Mouse (Mus musculus): ENCODE results near the gene Aimp1. TPM values are rescaled to one million over a fixed set of nuclear protein-coding genes. Genes with fewer than 3 reads are reported as not detected.

The Aimp1 gene
- polyA plus RNA-seq, 1 experiment = 81.4 TPM

DNA sequence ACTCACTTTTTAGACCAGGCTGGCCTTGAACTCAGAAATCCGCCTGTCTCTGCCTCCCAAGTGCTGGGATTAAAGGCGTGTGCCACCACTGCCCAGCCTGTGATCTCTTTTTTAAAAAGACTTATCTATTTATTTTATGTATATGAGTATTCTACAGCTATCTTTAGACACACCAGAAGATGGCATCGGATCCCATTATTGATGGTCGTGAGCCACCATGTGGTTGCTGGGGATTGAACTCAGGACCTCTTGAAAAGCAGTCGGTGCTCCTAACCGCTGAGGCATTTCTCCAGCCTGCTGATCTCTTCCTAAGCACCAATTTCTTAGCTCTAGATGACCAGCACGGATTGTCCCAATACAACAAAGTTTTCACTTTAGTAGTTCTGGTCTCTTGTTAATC lies 30.2 kb downstream of the Aimp1 start:
- Histone ChIP-seq H3K27ac (ENCODE audit: insufficient read depth, low read depth, low read length) (no peak overlapping the region), H3K4me1 (ENCODE audit: control insufficient read depth, insufficient read depth, low read length) (no peaks in the 10 kb centered on the region), H3K4me3 (ENCODE audit: insufficient read depth, low read length) (no peak overlapping the region)
- TF ChIP-seq CTCF (IDR thresholded peaks at IDR 0.05; ENCODE audit: low read depth, low read length) (no peak), POLR2A (IDR thresholded peaks at IDR 0.05; ENCODE audit: borderline replicate concordance, low read depth, low read length) (no peak)

DNA sequence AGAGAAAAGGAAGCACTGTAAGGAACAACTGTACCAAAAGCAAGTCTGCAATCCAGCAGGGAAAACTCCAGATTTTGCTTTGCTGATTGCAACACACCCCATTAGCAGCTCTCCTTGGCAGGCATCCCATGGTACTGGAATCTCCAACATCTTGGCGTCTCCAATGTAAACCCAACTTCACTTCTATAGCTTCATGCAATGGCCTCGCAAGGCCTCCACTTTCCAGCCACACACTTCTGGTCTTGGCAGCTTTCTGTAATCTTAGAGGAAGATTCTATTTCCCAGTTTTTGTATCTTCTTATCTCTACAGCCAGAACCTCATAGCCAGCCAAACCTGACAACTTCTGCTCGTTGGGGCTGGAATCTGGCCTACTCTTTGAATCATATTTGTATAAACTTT lies 32.4 kb downstream of the Aimp1 start:
- Histone ChIP-seq H3K4me3 (ENCODE audit: insufficient read depth, low read length) (no peak overlapping the region), H3K4me1 (ENCODE audit: control insufficient read depth, insufficient read depth, low read length) (no peaks in the 10 kb centered on the region), H3K27ac (ENCODE audit: insufficient read depth, low read depth, low read length) (no peak overlapping the region)
- no peak for TF ChIP-seq POLR2A (IDR thresholded peaks at IDR 0.05; ENCODE audit: borderline replicate concordance, low read depth, low read length)
- TF ChIP-seq CTCF (IDR thresholded peaks at IDR 0.05; ENCODE audit: low read depth, low read length) = no peak

DNA sequence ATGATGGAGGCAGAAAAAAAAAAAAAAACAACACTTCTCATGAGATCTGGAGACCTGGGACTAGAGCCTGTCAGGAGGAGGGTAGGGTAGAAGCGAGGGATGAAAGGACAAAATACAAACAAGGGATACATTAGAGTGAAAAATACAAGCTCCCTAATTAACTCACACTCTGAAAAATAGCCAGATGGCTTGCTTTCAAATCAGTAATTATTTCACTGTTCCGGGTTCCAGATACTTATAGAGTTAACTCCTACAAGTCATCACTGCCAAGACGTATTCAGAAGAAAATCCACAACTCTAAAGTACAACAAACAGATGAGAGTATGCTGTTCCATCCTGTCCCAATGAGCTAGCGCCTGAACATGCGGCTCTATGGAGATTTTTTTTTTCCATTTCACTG lies 34.0 kb downstream of the Aimp1 start:
- no peak overlapping the region for H3K27ac ChIP-seq (ENCODE audit: insufficient read depth, low read depth, low read length)
- TF ChIP-seq POLR2A (IDR thresholded peaks at IDR 0.05; ENCODE audit: borderline replicate concordance, low read depth, low read length) (no peak), CTCF (IDR thresholded peaks at IDR 0.05; ENCODE audit: low read depth, low read length) (no peak)
- no peak overlapping the region for H3K4me3 ChIP-seq (ENCODE audit: insufficient read depth, low read length)
- no peaks in the 10 kb centered on the region for H3K4me1 ChIP-seq (ENCODE audit: control insufficient read depth, insufficient read depth, low read length)

DNA sequence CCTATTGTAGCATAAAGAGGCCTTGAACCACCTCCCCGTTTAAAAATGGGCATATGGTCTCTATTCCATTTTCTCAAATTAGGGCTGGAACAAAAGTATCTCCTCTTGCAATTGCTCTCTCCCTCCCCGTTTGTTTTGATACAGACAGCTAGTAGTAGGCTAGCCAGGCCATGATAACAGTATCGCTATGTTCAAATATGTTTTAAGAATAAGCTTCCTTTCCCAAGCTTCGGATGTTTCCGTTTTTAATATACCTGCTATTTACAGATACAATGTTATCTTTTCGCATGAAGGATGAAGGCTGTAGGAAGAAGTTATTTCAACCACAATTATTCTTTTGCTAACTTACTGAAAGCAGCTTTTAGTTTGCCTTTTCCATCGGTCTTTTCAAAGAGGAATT lies 34.8 kb downstream of the Aimp1 start:
- Histone ChIP-seq H3K27ac (ENCODE audit: insufficient read depth, low read depth, low read length) (no peak overlapping the region), H3K4me3 (ENCODE audit: insufficient read depth, low read length) (no peak overlapping the region), H3K4me1 (ENCODE audit: control insufficient read depth, insufficient read depth, low read length) (no peaks in the 10 kb centered on the region)
- TF ChIP-seq POLR2A (IDR thresholded peaks at IDR 0.05; ENCODE audit: borderline replicate concordance, low read depth, low read length) = no peak
- no peak for TF ChIP-seq CTCF (IDR thresholded peaks at IDR 0.05; ENCODE audit: low read depth, low read length)

DNA sequence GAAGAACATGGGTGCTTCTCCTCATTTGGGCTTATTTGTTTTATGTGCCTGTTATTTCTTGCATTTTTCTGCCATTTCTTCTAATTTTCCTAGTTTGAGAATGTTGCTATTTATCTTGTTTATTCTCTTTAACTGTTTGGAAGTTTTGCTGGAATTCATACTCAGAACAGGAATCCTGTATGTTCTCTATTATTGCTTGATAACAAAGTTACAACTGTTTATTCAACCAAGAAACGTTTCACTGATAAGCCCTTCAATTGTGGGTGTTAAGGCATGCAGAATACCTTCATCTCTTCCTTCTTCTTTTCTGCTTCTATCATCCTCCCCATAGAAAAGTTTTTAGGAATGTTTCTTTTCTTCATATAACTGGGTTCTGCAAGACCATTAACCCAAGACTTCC lies 37.4 kb downstream of the Aimp1 start:
- TF ChIP-seq POLR2A (IDR thresholded peaks at IDR 0.05; ENCODE audit: borderline replicate concordance, low read depth, low read length) = no peak
- TF ChIP-seq CTCF (IDR thresholded peaks at IDR 0.05; ENCODE audit: low read depth, low read length) = no peak
- no peak overlapping the region for H3K4me3 ChIP-seq (ENCODE audit: insufficient read depth, low read length)

DNA sequence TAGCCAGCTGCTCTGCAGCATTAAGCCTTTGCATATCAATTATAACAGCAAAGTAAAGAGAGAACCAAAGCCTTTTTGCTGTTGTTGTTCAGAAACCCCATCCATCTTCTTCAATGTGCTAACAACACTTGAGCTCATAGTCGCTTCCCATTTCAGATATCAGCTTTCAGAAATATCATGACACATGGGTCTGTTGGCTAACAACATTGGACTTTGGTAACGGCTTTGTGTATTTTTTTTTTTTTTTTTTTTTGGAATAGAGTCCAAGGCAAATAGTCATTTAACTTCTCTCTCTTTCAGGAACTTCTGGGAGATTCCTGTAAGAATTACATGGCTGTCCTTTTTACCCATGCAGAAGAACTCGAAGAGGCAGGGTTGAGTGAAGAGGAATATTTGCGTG lies 40.1 kb downstream of the Aimp1 start:
- Histone ChIP-seq H3K4me1 (ENCODE audit: control insufficient read depth, insufficient read depth, low read length) (no peaks in the 10 kb centered on the region; the same call in 1 of the 2 replicates), H3K27ac (ENCODE audit: insufficient read depth, low read depth, low read length) (no peak overlapping the region), H3K4me3 (ENCODE audit: insufficient read depth, low read length) (no peak overlapping the region)
- TF ChIP-seq POLR2A (IDR thresholded peaks at IDR 0.05; ENCODE audit: borderline replicate concordance, low read depth, low read length) (no peak), CTCF (IDR thresholded peaks at IDR 0.05; ENCODE audit: low read depth, low read length) (no peak)

More for the DNA sequence above, 37.4 kb downstream of the Aimp1 start:
- H3K27ac ChIP-seq (ENCODE audit: insufficient read depth, low read depth, low read length) = no peak overlapping the region
- H3K4me1 ChIP-seq (ENCODE audit: control insufficient read depth, insufficient read depth, low read length) = no peaks in the 10 kb centered on the region; the same call in 1 of the 2 replicates

DNA sequence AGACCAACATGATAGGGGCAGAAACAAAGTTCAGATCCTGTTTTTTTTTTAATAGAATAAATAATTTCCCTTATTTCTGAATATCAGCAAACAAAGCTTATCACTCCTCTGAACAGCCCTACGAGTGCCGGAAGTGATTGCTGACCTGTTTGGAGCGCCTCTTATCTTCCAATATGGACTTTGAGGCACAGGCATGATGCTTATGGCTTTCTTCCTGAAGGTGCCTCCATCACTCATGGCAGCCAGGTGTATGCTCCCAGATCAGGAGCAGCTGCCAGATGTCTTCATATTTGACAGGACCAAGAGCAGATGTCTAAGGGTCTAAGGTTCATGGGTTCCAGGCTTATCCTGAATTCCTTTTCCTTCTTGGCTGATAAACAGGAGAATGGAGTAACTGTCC lies 47.1 kb downstream of the Aimp1 start:
- TF ChIP-seq CTCF (IDR thresholded peaks at IDR 0.05; ENCODE audit: low read depth, low read length) (no peak), POLR2A (IDR thresholded peaks at IDR 0.05; ENCODE audit: borderline replicate concordance, low read depth, low read length) (no peak)
- Histone ChIP-seq H3K4me3 (ENCODE audit: insufficient read depth, low read length) (no peak overlapping the region), H3K4me1 (ENCODE audit: control insufficient read depth, insufficient read depth, low read length) (no peaks in the 10 kb centered on the region), H3K27ac (ENCODE audit: insufficient read depth, low read depth, low read length) (no peak overlapping the region)

DNA sequence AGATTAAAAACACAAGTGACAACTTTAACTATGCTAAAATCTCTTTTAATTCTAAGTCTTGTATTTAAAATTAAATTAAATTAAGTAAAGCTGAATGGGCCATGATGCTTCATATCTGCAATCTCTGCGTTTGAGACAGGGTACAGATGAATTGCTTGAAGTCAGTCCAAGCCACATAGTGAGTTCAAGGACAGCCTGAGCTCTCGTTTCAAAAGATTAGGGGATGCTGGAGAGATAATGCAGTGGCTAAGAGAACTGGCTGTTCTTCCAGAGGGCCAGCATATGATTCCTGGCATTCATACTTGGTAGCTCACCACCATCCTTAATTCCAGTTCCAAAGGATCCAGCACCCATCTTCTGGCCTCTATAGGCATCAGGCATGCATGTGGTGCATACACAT lies 50.9 kb downstream of the Aimp1 start:
- TF ChIP-seq POLR2A (IDR thresholded peaks at IDR 0.05; ENCODE audit: borderline replicate concordance, low read depth, low read length) (no peak), CTCF (IDR thresholded peaks at IDR 0.05; ENCODE audit: low read depth, low read length) (no peak)
- Histone ChIP-seq H3K27ac (ENCODE audit: insufficient read depth, low read depth, low read length) (no peak overlapping the region), H3K4me1 (ENCODE audit: control insufficient read depth, insufficient read depth, low read length) (no peaks in the 10 kb centered on the region), H3K4me3 (ENCODE audit: insufficient read depth, low read length) (no peak overlapping the region)

DNA sequence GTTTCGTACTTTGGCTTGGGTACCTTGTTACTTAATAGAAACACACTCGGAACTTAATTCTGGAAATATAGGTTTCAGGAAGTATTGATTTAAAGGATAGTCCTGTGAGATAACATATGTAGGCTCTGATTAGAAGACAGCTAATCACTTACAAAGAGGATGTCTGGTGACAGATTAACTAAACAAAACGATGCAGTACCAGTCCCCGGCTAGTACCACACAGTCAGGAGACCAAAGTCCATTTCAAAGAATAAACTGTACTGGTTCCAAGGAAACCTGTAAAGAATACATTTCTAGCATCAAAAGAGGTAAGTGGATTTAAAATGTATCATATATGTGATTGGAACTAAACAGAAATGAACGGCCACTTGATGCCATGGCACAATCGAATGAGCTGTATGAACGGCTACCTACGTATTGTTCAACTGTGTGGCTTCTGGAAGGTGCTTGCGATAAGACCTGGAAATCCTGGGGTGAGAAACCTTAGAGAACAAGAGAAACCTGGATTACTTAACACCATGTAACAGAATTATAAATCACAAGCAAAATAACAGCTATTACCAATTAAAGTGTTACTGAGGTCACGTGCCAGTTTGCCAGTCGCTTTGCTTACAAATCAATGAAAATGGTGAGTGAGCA lies 54.5 kb downstream of the Aimp1 start, which contains the start of gene Gimd1:
Gene Gimd1, plus strand, starts transcription at position 220 of the 639 bp plus-strand sequence.
- TF ChIP-seq POLR2A (IDR thresholded peaks at IDR 0.05; ENCODE audit: borderline replicate concordance, low read depth, low read length) (no peak), CTCF (IDR thresholded peaks at IDR 0.05; ENCODE audit: low read depth, low read length) (no peak)
- Histone ChIP-seq H3K4me3 (ENCODE audit: insufficient read depth, low read length) (no peak within 1 kb of the TSS), H3K4me1 (ENCODE audit: control insufficient read depth, insufficient read depth, low read length) (no peaks in the 10 kb centered on the region), H3K27ac (ENCODE audit: insufficient read depth, low read depth, low read length) (no peak within 1 kb of the TSS)

DNA sequence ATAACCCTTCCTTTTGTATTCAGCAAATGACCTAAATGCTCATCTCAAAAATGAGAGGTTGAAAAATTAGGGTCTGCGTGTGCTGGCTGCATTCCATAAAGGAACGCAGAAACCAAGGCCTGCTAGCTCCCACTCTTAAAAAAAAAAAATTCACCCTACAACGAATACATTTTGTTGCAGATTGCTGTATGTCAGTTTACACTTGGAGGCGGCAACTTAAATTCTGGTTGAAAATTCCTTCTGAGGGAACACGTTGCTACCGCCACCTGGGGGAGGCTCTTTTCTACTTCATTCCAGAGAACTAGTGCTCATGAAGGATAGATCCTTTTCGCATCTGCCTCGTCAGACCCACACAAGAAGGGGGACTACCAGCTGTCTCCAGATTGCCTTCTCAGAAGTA lies 55.4 kb downstream of the Aimp1 start:
- H3K4me1 ChIP-seq (ENCODE audit: control insufficient read depth, insufficient read depth, low read length) = no peaks in the 10 kb centered on the region
- H3K4me3 ChIP-seq (ENCODE audit: insufficient read depth, low read length) = no peak overlapping the region
- no peak overlapping the region for H3K27ac ChIP-seq (ENCODE audit: insufficient read depth, low read depth, low read length)
- TF ChIP-seq POLR2A (IDR thresholded peaks at IDR 0.05; ENCODE audit: borderline replicate concordance, low read depth, low read length) = no peak
- TF ChIP-seq CTCF (IDR thresholded peaks at IDR 0.05; ENCODE audit: low read depth, low read length) = no peak

Other genes starting within 250 kb of the Aimp1 start
- gene Gimd1, start 54.5 kb downstream of the Aimp1 start, polyA plus RNA-seq (2012; ENCODE audit: insufficient read depth, insufficient read length, missing spikeins) = not detected in 2 replicates
- gene Tbck, start 226 bp downstream of the Aimp1 start, polyA plus RNA-seq (2012; ENCODE audit: insufficient read depth, insufficient read length, missing spikeins) = 17.2 and 17.3 TPM in 2 replicates